Mouse (Mus musculus) heart, postnatal 0 days (tissue): ENCODE data around the gene Tom1l1. TPM values are rescaled to one million over a fixed set of nuclear protein-coding genes. Genes with fewer than 3 reads are reported as not detected.

Experiments
- ATAC-seq: fragments of 200-750 bp; cut with Nextera tagmentation; 2 replicates; pipeline ENCODE4 v1.8.0; 2017; ENCODE audit warnings: low read depth, moderate number of reproducible peaks, moderate library complexity; ENCODE audit not compliant: insufficient read depth
- DNase-seq: peaks from one replicate; pipeline ENCODE4 v3.0.0-alpha.2; 2016; ENCODE audit warnings: low spot score
- H3K27ac ChIP-seq: fragments of 300-500 bp; sonication (generic); 2 replicates; pipeline ENCODE4 v1.5.1; 2014; ENCODE audit warnings: low read depth, mild to moderate bottlenecking
- H3K27me3 ChIP-seq: fragments of 300-500 bp; sonication (generic); 2 replicates; pipeline ENCODE4 v1.6.1; 2014; ENCODE audit warnings: low read length, mixed read lengths; ENCODE audit not compliant: control insufficient read depth, insufficient read depth
- H3K36me3 ChIP-seq: fragments of 300-500 bp; sonication (generic); replicated peaks from 2 replicates; pipeline ENCODE4 v1.6.1; 2014; ENCODE audit warnings: low read length, mixed read lengths; ENCODE audit not compliant: control insufficient read depth, insufficient read depth
- H3K4me1 ChIP-seq: fragments of 300-500 bp; sonication (generic); 2 replicates; pipeline ENCODE4 v1.6.1; 2014; ENCODE audit warnings: antibody characterized with exemption; ENCODE audit not compliant: control insufficient read depth, insufficient read depth
- H3K4me2 ChIP-seq: fragments of 300-500 bp; sonication (generic); 2 replicates; pipeline ENCODE4 v1.6.1; 2014; ENCODE audit warnings: low read depth, mild to moderate bottlenecking, low read length, moderate library complexity
- H3K4me3 ChIP-seq: fragments of 300-500 bp; sonication (generic); 2 replicates; pipeline ENCODE4 v1.5.1; 2014; ENCODE audit warnings: low read depth, low read length
- H3K9ac ChIP-seq: fragments of 300-500 bp; sonication (generic); replicated peaks from 2 replicates; pipeline ENCODE4 v1.6.1; 2014; ENCODE audit warnings: low read depth, low read length, mixed read lengths
- H3K9me3 ChIP-seq: fragments of 300-500 bp; sonication (generic); replicated peaks from 2 replicates; pipeline ENCODE4 v1.6.1; 2016; ENCODE audit warnings: low read length; ENCODE audit not compliant: control insufficient read depth
- CTCF ChIP-seq: IDR thresholded peaks from 2 replicates; pipeline ENCODE4 v1.5.1; 2016; ENCODE audit warnings: antibody characterized with exemption, control low read depth, low read depth
- EP300 ChIP-seq: IDR thresholded peaks from 2 replicates; pipeline ENCODE4 v1.6.1; 2016; ENCODE audit warnings: antibody characterized with exemption, low read depth
- WGBS: fragments of 180-500 bp; shearing (Covaris S2); extraction: QIAGEN DNeasy Blood & Tissue Kit; methylation state at CpG from one replicate; pipeline ENCODE4 v1.1.7; 2014; 5-methylcytosine and 5-hydroxymethylcytosine counted together
- polyA plus RNA-seq: library from polyadenylated mRNA; unstranded; fragments of >200 nt; fragmentation: Nextera tagmentation; extraction: Ambion mirVana; gene quantifications from 2 replicates; pipeline ENCODE4 v1.2.1, GENCODE M21; 2015
- total RNA-seq: library from RNA; depleted of rRNA; stranded (reverse); fragments of >200 nt; gene quantifications from 2 replicates; pipeline ENCODE4 v1.2.3, GENCODE M21; 2014; ENCODE audit warnings: low replicate concordance

Gene Tom1l1
- total and polyA plus RNA-seq, 2 experiments from 2014 or later: 14.8 to 16.3 TPM

GRCm38 (mm10) chr11:90690361-90690760 is 2.2 kb upstream of the Tom1l1 start:
- H3K4me3 ChIP-seq: no peak overlapping the region
- no peak for TF ChIP-seq CTCF
- TF ChIP-seq EP300: no peak
- H3K27ac ChIP-seq: no peak overlapping the region
- H3K4me1 ChIP-seq: peaks cover 8% of the 10 kb centered on the region; the same call in 1 of the 2 replicates
- no peaks in the 10 kb centered on the region for H3K27me3 ChIP-seq
- H3K4me2 ChIP-seq: no peak overlapping the region
- H3K9ac ChIP-seq: no peak overlapping the region
- DNase-seq: no peak
- H3K9me3 ChIP-seq: no peaks in the 10 kb centered on the region
- H3K36me3 ChIP-seq: no peaks in the 10 kb centered on the region
- 60% methylated on average over 6 of the region's 6 CpGs for whole genome bisulfite sequencing
- ATAC-seq: no peak

DNA sequence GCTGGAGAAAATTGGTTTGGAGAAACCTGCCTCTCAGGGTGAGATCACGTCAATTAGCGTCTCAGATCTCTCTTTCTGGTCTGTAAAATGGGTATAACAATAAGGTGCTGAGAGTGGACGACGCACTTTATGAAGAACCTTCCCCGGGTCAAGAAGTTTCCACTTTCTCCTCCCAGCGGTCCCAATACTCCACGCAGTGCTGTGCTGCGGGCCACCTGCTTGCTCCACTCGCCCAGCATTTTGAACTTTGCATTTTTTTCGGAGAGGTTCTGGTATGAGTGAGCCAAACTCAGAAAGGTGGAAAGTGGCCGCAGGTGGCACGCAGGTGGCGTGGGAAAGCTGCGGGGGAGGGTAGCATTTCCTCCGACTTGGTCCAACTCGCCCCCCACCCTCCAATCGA is 1.1 kb downstream of the Tom1l1 start:
- Histone ChIP-seq H3K4me3 (peak overlapping the region; percentile 59), H3K27me3 (no peaks in the 10 kb centered on the region), H3K9me3 (no peaks in the 10 kb centered on the region), H3K9ac (peak overlapping the region; percentile 60), H3K4me1 (peaks cover 8% of the 10 kb centered on the region; the same call in 1 of the 2 replicates), H3K36me3 (peaks cover 5% of the 10 kb centered on the region), H3K4me2 (peak overlapping the region; percentile 83), H3K27ac (no peak overlapping the region)
- TF ChIP-seq CTCF (no peak), EP300 (no peak)
- ATAC-seq (peak; percentile 44), DNase-seq (no peak)
- 1% methylated on average over 17 of the region's 17 CpGs for WGBS

- Histone ChIP-seq H3K4me2 (peak overlapping the region; percentile 83), H3K27ac (no peak overlapping the region), H3K27me3 (no peaks in the 10 kb centered on the region), H3K36me3 (peaks cover 5% of the 10 kb centered on the region), H3K4me3 (peak overlapping the region; percentile 59), H3K4me1 (peaks cover 8% of the 10 kb centered on the region; the same call in 1 of the 2 replicates), H3K9me3 (no peaks in the 10 kb centered on the region), H3K9ac (0 out of 2 replicates have a peak overlapping the region, but pooled peaks have one; percentile 60)
- no peak for TF ChIP-seq CTCF
- no peak for TF ChIP-seq EP300
- DNase-seq: peak; percentile 13
- ATAC-seq: 0 out of 2 replicates have a peak, but pooled peaks have one; percentile 9
- WGBS: 72% methylated on average over 13 of the region's 13 CpGs
These were observed 1.7 kb downstream of the Tom1l1 start for GRCm38 (mm10) chr11:90686287-90687025.

- Histone ChIP-seq H3K36me3 (peaks cover 5% of the 10 kb centered on the region), H3K27me3 (no peaks in the 10 kb centered on the region), H3K9me3 (no peaks in the 10 kb centered on the region), H3K4me1 (peaks cover 8% of the 10 kb centered on the region; the same call in 1 of the 2 replicates), H3K4me2 (no peak overlapping the region), H3K4me3 (no peak overlapping the region), H3K9ac (no peak overlapping the region), H3K27ac (no peak overlapping the region)
- 74% methylated on average over 6 of the region's 6 CpGs for WGBS
- ATAC-seq (no peak), DNase-seq (no peak)
- no peak for TF ChIP-seq EP300
- no peak for TF ChIP-seq CTCF
These were observed 3.0 kb downstream of the Tom1l1 start for GRCm38 (mm10) chr11:90685196-90685595.

- H3K36me3 ChIP-seq: peaks cover 5% of the 10 kb centered on the region
- TF ChIP-seq CTCF: no peak
- TF ChIP-seq EP300: no peak
- no peak overlapping the region for H3K4me2 ChIP-seq
- no peaks in the 10 kb centered on the region for H3K9me3 ChIP-seq
- 64% methylated on average over 6 of the region's 6 CpGs for WGBS
- H3K27ac ChIP-seq: no peak overlapping the region
- H3K4me1 ChIP-seq: peaks cover 8% of the 10 kb centered on the region; the same call in 1 of the 2 replicates
- no peak overlapping the region for H3K4me3 ChIP-seq
- ATAC-seq (no peak), DNase-seq (no peak)
- H3K9ac ChIP-seq: no peak overlapping the region
- no peaks in the 10 kb centered on the region for H3K27me3 ChIP-seq
These were observed 3.4 kb downstream of the Tom1l1 start for GRCm38 (mm10) chr11:90684765-90685164.
